Mouse (Mus musculus) heart, embryonic 15.5 days (tissue): Measurements from ENCODE around the gene Sspo. TPM values are rescaled to one million over a fixed set of nuclear protein-coding genes. Genes with fewer than 3 reads are reported as not detected.

Experiments used
- ATAC-seq: fragments of 200-750 bp; cut with Nextera tagmentation; replicated peaks from 2 replicates; pipeline ENCODE4 v1.8.0; 2017; ENCODE audit warnings: low read depth, moderate TSS enrichment; ENCODE audit not compliant: insufficient number of reproducible peaks, insufficient read depth, low FRiP score
- H3K27ac ChIP-seq: fragments of 300-500 bp; sonication (generic); 2 replicates; pipeline ENCODE4 v1.5.1; 2015; ENCODE audit warnings: mild to moderate bottlenecking, inconsistent platforms
- H3K27me3 ChIP-seq: fragments of 300-500 bp; sonication (generic); 2 replicates; pipeline ENCODE4 v1.6.1; 2015; ENCODE audit warnings: inconsistent platforms
- H3K36me3 ChIP-seq: fragments of 300-500 bp; sonication (generic); 2 replicates; pipeline ENCODE4 v1.6.1; 2015; ENCODE audit warnings: mild to moderate bottlenecking, inconsistent platforms
- H3K4me1 ChIP-seq: fragments of 300-500 bp; sonication (generic); replicated peaks from 2 replicates; pipeline ENCODE4 v1.6.1; 2015; ENCODE audit warnings: inconsistent platforms
- H3K4me2 ChIP-seq: fragments of 300-500 bp; sonication (generic); 2 replicates; pipeline ENCODE4 v1.6.1; 2015; ENCODE audit warnings: inconsistent platforms, mild to moderate bottlenecking, moderate library complexity
- H3K4me3 ChIP-seq: fragments of 300-500 bp; sonication (generic); 2 replicates; pipeline ENCODE4 v1.5.1; 2015; ENCODE audit warnings: mild to moderate bottlenecking, inconsistent platforms
- H3K9ac ChIP-seq: fragments of 300-500 bp; sonication (generic); 2 replicates; pipeline ENCODE4 v1.6.1; 2015; ENCODE audit warnings: mild to moderate bottlenecking, inconsistent platforms
- H3K9me3 ChIP-seq: fragments of 300-500 bp; sonication (generic); replicated peaks from 2 replicates; pipeline ENCODE4 v1.6.1; 2016; ENCODE audit warnings: inconsistent platforms
- WGBS: fragments of 180-500 bp; shearing (Covaris S2); methylation state at CpG from one replicate; pipeline ENCODE4 v1.1.7; 2015; ENCODE audit warnings: mixed read lengths; 5-methylcytosine and 5-hydroxymethylcytosine counted together
- polyA plus RNA-seq: library from polyadenylated mRNA; unstranded; fragments of >200 nt; fragmentation: Nextera tagmentation; extraction: Ambion mirVana; gene quantifications from 2 replicates; pipeline ENCODE4 v1.2.1, GENCODE M21; 2015

Gene Sspo
- polyA plus RNA-seq, 1 experiment from 2014 or later: 0.16 TPM

GRCm38 (mm10) chr6:48437679-48438376 is 10.2 kb upstream of the Sspo start:
- 60% methylated on average over 35 of the region's 35 CpGs for WGBS
- Histone ChIP-seq H3K4me1 (peaks cover 54% of the 10 kb centered on the region), H3K9me3 (no peaks in the 10 kb centered on the region), H3K4me3 (peak overlapping the region; percentile 24; the same call in 1 of the 2 replicates), H3K36me3 (peaks cover 33% of the 10 kb centered on the region), H3K9ac (no peak overlapping the region), H3K27ac (no peak overlapping the region), H3K27me3 (peaks cover 20% of the 10 kb centered on the region), H3K4me2 (peak overlapping the region; percentile 54)
- no peak for ATAC-seq

DNA sequence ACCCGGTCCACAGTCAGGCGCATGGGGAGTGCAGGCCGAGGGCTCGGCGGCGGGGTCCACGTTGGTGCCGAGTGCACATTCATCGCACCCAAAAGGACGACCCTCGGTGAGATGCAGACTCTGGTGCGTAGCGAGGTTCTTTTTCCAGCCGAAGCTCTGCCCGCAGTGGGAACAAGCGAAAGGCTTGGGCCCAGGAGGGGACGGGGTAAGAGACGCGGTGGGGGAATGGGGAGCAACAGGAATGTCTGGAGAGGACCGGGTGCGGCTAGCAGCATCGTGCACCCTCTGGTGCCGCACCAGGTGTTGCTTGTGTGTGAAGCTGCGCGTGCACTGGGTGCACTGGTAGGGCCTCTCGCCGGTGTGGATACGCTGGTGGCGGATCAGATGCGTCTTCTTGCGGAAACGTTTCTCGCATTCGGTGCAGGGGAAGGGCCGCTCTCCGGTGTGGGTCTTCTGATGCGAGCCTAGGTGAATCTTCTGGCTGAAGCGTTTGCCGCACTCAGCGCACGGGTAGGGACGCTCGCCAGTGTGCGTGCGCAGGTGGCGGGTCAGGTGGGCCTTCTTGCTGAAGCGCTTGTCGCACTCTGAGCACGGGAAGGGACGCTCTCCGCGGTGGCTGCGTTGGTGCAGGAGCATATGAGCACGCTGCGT is 9.4 kb upstream of the Sspo start:
- peak overlapping the region; percentile 54 for H3K4me2 ChIP-seq
- no peak overlapping the region for H3K27ac ChIP-seq
- peaks cover 33% of the 10 kb centered on the region for H3K36me3 ChIP-seq
- no peaks in the 10 kb centered on the region for H3K9me3 ChIP-seq
- WGBS: 49% methylated on average over 55 of the region's 55 CpGs
- peak overlapping the region; percentile 24 for H3K4me3 ChIP-seq
- peaks cover 20% of the 10 kb centered on the region for H3K27me3 ChIP-seq
- no peak for ATAC-seq
- peaks cover 52% of the 10 kb centered on the region for H3K4me1 ChIP-seq
- no peak overlapping the region for H3K9ac ChIP-seq

DNA sequence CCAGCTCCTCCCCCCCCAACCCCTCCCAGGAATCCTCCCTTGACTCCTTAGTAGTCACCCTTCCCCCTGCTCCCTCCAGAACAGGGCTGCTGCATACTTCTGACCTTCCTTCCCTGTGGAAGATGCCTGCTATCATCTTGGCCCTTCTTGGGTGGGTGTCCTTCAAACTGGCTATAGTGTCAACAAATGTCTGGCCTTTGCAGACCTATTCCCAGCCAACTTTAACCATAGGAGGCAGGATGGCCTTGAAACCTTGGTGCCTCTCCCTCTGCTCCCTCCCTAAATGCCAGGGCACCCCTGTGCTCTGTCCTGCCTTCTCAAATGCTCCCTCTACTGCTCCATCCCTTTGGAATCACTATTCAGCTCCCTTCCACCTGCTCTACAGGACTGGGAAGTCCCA is 8.4 kb upstream of the Sspo start:
- H3K4me3 ChIP-seq: no peak overlapping the region
- H3K9ac ChIP-seq: no peak overlapping the region
- H3K4me1 ChIP-seq: peaks cover 50% of the 10 kb centered on the region
- H3K4me2 ChIP-seq: no peak overlapping the region
- peaks cover 20% of the 10 kb centered on the region for H3K27me3 ChIP-seq
- H3K27ac ChIP-seq: no peak overlapping the region
- H3K9me3 ChIP-seq: no peaks in the 10 kb centered on the region
- peaks cover 33% of the 10 kb centered on the region for H3K36me3 ChIP-seq
- ATAC-seq: no peak

- Histone ChIP-seq H3K27me3 (peaks cover 20% of the 10 kb centered on the region), H3K4me2 (no peak overlapping the region), H3K9ac (no peak overlapping the region), H3K4me3 (no peak overlapping the region), H3K4me1 (peaks cover 42% of the 10 kb centered on the region), H3K27ac (no peak overlapping the region), H3K36me3 (peaks cover 33% of the 10 kb centered on the region), H3K9me3 (no peaks in the 10 kb centered on the region)
- no peak for ATAC-seq
- 49% methylated on average over 14 of the region's 14 CpGs for WGBS
These were observed 7.6 kb upstream of the Sspo start for GRCm38 (mm10) chr6:48440306-48441014.

GRCm38 (mm10) chr6:48443592-48444309 is 4.3 kb upstream of the Sspo start:
- Histone ChIP-seq H3K27me3 (peaks cover 9% of the 10 kb centered on the region; the same call in 1 of the 2 replicates), H3K4me3 (peak overlapping the region; percentile 92), H3K9ac (peak overlapping the region; percentile 43), H3K4me2 (peak overlapping the region; percentile 98), H3K36me3 (peaks cover 22% of the 10 kb centered on the region), H3K27ac (peak overlapping the region; percentile 94), H3K4me1 (peaks cover 36% of the 10 kb centered on the region), H3K9me3 (no peaks in the 10 kb centered on the region)
- ATAC-seq: peak; percentile 88
- 3% methylated on average over 19 of the region's 19 CpGs for WGBS

- peak overlapping the region; percentile 98 for H3K4me2 ChIP-seq
- no peaks in the 10 kb centered on the region for H3K9me3 ChIP-seq
- peak overlapping the region; percentile 92 for H3K4me3 ChIP-seq
- peak overlapping the region; percentile 90 for H3K9ac ChIP-seq
- H3K27me3 ChIP-seq: 0 out of 2 replicates have a peak, but pooled peaks cover 4% of the 10 kb centered on the region
- H3K36me3 ChIP-seq: peaks cover 16% of the 10 kb centered on the region
- peak overlapping the region; percentile 94 for H3K27ac ChIP-seq
- ATAC-seq: peak; percentile 64
- H3K4me1 ChIP-seq: peaks cover 30% of the 10 kb centered on the region
- 3% methylated on average over 34 of the region's 34 CpGs for WGBS
These were observed 3.5 kb upstream of the Sspo start for GRCm38 (mm10) chr6:48444310-48445180.

DNA sequence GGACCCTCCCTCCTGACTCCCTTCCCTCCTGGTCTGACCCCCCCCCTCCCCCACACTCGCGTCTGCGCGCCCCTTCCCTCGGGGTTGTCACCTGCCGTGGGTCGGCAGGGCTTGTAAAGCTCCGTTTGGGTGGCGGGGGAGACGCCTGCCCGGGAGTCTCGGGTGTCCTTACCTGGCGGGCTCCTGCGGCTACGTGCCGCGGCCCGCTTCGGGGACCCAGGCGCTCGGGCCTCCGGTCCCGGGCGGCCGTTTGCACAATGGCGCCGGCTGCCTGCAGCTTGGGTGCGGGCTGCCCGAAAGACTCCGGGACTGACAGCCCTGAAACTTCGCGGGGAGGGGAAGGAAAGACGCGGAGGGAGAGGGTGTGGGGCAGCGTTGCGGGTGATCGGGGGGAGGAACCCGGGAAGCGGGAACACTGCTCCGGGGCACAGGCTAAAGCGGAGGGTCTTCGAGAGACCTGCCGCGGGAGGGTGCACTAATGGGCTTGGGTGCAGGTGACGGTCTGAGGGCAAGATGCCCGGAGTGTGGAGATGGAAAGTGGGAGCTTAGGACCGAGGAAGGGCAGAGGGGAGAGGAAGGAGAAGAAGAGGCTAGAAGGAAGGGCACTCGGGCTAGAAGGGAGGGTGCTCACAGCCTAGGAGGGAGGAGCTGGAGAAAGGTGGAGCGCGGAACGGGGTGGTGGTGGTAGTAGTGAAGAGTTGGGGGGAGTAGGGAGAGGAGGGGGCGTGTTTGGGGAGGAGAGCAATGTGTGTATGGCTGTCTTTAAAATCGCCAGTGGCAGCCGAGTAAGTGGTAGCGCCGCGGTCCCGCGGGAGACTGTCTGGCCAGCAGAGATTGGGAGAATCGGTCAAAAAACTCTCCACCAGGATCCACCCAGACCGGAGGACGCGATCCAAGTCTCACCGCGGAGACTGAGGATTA is 2.6 kb upstream of the Sspo start, which contains the start of gene Zfp467:
Zfp467 (minus strand) TSS at position 645 of the 921 bp plus-strand sequence.
- peak; percentile 42 for ATAC-seq

GRCm38 (mm10) chr6:48446256-48446655 is 1.8 kb upstream of the Sspo start:
- Histone ChIP-seq H3K9ac (peak overlapping the region; percentile 90; the same call in 1 of the 2 replicates), H3K36me3 (peaks cover 14% of the 10 kb centered on the region), H3K4me1 (peaks cover 21% of the 10 kb centered on the region), H3K4me3 (peak overlapping the region; percentile 92), H3K4me2 (peak overlapping the region; percentile 98), H3K27ac (peak overlapping the region; percentile 94), H3K27me3 (no peaks in the 10 kb centered on the region), H3K9me3 (no peaks in the 10 kb centered on the region)
- no peak for ATAC-seq
- WGBS: 35% methylated on average over 3 of the region's 3 CpGs

More for the DNA sequence above, 2.6 kb upstream of the Sspo start, which contains the start of gene Zfp467:
- peak within 1 kb of the TSS; percentile 98 for H3K4me2 ChIP-seq
- H3K36me3 ChIP-seq: peaks cover 16% of the 10 kb centered on the region
- H3K4me3 ChIP-seq: peak within 1 kb of the TSS; percentile 92
- WGBS: 1% methylated on average over 65 of the region's 65 CpGs
- no peaks in the 10 kb centered on the region for H3K9me3 ChIP-seq
- H3K9ac ChIP-seq: peak within 1 kb of the TSS; percentile 90
- peaks cover 27% of the 10 kb centered on the region for H3K4me1 ChIP-seq
- no peaks in the 10 kb centered on the region for H3K27me3 ChIP-seq
- H3K27ac ChIP-seq: peak within 1 kb of the TSS; percentile 94

DNA sequence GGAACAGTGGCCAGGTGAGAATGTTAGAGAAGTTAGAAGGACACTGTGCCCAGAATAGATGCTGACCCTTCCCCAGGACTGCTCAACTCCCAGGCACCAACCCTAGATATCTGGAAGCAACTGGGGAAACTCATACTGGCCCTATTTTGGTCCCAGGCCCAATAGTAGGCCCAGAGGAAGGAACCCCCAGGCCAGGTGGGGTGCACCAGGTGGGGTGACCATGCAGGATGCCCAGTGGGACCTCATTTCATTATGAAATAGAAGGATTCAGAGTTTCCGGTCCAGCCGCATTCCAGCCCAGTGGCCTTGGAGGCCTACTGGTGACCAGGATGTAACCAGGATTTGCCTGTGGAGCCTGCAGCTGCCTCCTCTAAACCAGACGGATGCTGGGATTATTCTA is 1.1 kb upstream of the Sspo start:
- no peaks in the 10 kb centered on the region for H3K9me3 ChIP-seq
- peak overlapping the region; percentile 94; the same call in 1 of the 2 replicates for H3K27ac ChIP-seq
- no peak overlapping the region for H3K9ac ChIP-seq
- H3K27me3 ChIP-seq: no peaks in the 10 kb centered on the region
- no peak for ATAC-seq
- no peak overlapping the region for H3K4me3 ChIP-seq
- WGBS: 76% methylated on average over 3 of the region's 3 CpGs
- H3K4me1 ChIP-seq: peaks cover 21% of the 10 kb centered on the region
- H3K36me3 ChIP-seq: peaks cover 7% of the 10 kb centered on the region
- H3K4me2 ChIP-seq: no peak overlapping the region; the same call in 1 of the 2 replicates
